Mouse (Mus musculus): ENCODE measurements around the gene Slc4a1ap.

GRCm38 (mm10) chr5:31571023-31571608 is 44.3 kb downstream of the Slc4a1ap start:
- TF ChIP-seq CTCF (IDR thresholded peaks at IDR 0.05 in 2 of 3, conservative IDR thresholded peaks at IDR 0.05 in 1 of 3; ENCODE audit: control insufficient read depth in 1 of 3, insufficient read depth in 1 of 3, low read depth in 2 of 3, low read length in 3 of 3, poor library complexity in 1 of 3, severe bottlenecking in 1 of 3) (no peak), BHLHE40 (IDR thresholded peaks at IDR 0.05; ENCODE audit: borderline replicate concordance, low read depth, low read length) (no peak), HCFC1 (IDR thresholded peaks at IDR 0.05; ENCODE audit: low read depth, low read length) (no peak)
